Mouse (Mus musculus): ENCODE measurements around the gene Cobll1.

- no peak for TF ChIP-seq CTCF (IDR thresholded peaks at IDR 0.05; ENCODE audit: extremely low read depth, insufficient read depth, low read length)
- no peak for TF ChIP-seq POLR2A (IDR thresholded peaks at IDR 0.05; ENCODE audit: extremely low read depth, insufficient read depth, low read length)
Measured at GRCm38 (mm10) chr2:65100001-65100400, 139.2 kb downstream of the Cobll1 start.
